Mouse (Mus musculus) natural killer cell, adult 2 months (primary cell): ENCODE results near the gene Ispd.

ENCODE experiments used
- DNase-seq, 2 experiments: peaks; one replicate each; pipeline ENCODE4 v3.0.0; 2022; ENCODE audit warnings: low spot score in 2 of 2

Ispd gene

DNA sequence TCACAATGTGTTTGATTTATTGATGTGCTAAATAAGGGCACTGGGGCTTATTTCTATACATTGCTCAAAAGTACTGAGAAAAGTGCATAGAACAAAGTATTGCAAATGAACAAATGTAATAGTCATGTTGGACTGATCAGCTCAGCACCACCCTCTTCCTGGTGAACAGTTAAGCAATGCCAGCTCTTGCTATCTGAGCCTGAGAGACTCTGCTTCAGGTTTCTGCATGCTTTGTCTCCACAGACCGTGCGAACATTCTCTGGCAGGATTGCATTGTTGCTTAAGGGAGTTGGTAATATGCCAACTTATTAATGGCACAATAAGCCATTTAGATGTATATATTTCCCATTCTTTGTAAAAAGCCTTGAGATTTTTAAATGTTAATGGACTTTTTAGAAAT is 182.9 kb downstream of the Ispd start:
- DNase-seq = no peak

DNA sequence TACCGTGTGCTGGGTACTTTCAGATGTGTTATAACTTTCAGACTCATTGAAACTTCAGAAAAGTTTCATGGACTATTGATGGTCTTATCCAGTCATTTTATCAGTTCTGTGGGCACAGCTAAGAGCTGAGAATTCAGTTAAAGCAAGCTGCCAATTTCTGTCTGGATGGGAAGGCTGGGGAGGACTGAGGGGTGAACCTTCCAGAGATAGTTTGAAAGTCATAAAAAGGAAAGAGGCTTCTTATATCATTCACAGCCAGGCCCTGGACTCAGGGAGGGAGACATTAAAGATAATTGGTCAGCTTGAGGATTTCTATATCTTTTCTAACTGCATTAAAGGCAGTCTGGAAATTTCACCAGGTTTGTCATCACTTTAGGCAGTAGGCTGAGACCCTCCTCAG is 185.7 kb downstream of the Ispd start:
- no peak for DNase-seq

DNA sequence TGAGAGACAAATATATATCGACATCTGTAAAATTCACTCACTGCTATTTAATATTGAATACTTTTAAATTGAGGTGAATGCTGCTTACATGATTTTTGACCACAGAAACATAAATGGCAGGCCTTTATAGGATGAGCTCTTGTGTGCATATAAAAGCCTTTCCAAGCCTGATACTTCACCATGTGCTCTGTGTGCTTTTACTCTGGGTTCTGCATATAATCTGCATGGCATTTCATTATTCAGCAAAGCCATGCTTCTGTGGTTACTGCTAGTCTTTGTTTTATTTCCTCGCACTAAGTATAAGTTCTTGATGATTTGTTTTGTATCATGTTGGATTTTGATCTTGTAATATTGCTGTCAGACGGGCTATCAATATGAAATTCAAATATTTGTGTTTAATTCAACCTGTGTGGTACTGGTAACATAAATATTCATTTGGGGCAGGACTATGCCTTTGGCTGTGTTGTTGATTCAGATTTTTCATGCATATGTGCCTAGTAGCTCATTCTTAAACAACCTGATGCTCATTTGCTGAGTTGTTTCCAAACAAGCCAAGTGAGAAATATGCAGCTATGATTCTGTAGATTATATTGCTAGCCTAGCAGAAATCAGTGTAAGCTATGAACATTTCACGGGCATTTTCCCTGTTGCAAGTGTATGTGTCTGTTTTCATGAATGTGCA is 189.3 kb downstream of the Ispd start:
- no peak for DNase-seq

DNA sequence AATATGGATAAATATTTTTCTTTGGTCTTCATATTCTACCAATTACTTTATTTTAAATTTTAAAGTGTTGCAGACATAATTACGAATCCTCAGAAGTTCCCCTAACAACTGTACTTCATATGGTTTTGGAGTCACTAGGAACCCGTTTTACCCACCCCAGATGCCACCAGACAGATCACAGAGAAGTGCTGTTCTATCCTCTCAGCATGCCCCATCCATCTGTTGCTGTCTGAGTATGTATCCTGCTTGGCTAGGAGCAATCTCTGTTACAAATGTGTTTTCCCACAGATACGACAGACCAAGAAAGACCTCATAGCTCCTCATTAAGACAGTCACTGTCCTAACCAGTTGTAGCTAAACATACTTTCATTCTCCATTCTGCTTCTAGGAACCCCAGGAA is 203.6 kb downstream of the Ispd start:
- no peak for DNase-seq

DNA sequence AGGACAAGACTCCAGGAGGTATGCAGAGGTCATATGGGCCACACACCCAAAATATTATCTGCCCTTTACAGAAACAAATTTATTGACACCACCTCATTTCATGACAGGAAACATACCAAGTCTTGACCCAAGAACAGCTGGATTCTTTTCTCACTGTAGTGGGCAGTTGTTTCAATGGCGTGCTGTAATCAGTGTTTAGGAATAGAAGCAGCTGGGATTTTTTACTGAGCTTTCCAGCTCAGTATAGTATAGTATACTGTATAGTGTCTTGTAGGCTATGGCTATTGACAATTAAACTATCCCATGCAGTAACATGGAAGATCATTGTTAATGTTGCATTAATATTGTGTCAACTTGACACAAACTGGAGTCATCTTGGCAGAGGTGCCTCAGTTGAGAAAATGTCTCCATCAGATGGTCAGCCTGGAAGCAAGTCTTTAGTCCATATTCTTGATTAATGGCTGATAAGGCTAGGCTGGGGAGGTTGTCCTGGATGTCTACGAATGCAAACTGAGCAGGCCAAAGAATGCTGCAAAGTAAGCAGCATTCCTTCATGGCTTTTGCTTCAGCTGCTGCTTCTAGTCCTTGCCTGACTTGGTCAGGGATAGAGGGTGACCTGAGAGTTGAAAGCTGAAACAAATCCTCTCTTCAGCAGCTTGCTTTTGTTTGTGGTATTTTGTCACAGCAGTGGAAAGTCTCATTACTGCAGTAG is 216.4 kb downstream of the Ispd start:
- DNase-seq = no peak

DNA sequence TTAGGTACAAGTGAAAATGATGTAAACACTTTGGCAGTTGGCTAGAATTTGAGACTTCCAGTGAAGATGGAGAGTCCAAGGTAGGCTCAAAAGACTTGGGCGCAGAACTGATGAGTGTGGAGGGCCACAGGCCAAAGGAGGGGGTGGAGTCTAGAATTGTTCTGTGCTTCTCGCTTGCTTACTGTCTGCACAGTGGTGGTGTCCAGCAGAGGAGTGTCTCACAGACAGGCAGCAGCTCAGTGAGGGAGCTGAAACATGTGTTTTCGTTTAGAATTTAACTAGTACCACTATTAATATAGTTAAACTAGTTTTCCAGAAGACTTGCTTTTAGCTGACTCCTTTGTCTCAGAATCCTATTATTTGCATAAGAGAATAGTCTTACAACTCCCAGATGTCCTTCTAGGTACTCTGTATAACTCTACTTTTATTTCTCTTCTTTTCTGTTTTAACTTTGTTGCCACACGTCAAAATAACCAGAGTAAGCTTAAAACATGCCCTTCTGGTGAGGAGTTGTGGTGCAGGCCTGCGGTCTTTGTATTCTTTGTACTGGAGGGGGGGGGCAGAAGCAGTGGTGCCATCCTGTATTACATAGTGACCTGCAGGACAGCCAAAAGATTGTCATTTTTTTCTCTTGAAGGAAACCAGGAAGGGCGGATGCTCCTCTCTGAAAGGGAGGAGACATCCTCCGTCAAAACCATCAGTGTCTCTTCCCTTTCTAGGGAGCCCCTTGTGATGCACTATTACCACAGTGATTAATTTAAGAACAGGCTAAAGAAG is 240.9 kb downstream of the Ispd start:
- DNase-seq = no peak

DNA sequence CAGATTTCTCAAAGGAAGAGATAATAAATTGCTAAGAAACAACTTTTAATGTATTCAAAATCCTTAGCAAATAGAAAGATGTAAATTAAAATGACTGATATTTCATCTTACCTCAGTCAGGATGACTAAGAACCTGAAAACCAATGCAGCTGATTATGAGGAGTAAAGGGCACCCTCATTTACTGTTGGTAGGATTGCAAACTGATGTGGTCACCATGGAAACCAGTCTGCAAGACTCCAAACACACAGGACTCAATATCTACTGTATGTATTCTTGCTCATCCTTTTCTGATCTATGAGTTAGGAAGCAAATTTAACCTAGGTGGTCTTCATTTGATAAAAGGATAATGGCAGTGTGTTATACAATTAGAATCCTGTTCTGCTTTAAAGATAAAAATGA is 246.0 kb downstream of the Ispd start:
- DNase-seq = no peak

DNA sequence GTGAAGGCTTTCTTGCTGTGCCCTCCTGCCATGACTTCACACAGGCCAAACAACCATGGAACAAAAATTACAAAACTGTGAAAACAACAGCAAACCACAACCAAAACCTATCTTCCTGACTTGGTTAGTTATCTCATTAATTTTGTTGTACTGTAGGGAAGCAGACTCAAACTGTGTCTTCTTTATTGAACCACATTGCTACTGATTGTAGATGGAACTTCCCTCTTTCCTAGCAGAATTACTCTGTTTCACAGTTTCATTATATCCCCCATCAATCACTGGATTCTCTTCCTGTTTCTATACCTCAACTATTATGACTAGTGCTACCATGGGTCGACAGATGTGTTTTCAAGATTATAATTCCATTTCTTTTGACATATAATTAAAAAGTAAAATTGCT is 251.2 kb downstream of the Ispd start:
- DNase-seq = no peak

DNA sequence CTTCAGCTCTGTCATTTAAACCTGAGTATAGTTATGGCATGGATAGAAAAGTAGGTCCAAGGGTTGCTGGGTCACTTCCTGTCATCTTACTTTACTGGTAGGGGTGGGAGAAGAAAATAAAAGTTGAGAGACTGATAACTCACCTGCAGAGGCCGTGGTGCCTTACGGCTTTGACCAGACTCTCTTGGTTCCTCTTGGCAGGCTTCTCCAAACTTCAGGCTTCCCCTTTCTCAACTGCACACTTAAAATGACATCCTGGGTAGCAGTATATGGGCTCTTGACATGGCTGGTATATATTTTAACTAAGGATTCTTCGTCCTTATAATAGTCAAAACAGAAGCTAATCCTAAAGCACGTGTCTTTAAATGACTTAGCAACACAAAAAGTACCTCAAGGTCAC is 266.3 kb downstream of the Ispd start:
- DNase-seq = no peak

DNA sequence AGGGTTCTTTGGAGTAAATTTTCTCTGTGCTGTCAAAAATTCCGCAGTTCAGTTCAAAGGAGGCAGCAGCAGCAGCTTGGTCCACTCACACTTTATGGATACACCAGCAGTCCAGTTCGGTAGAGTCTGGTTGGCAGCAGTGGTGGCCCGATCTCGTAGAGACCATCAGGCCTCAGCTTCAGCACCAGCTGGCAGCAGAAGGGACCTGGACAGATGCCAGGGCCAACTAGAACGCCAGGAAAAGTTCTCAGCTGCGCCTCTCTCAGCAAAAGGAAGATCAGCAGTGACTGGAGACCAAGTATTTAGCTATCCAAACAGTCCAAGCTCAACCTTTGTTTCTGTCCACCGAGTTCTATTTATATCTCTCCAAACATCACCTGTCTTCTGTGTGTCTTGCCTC is 281.2 kb downstream of the Ispd start:
- DNase-seq = no peak

DNA sequence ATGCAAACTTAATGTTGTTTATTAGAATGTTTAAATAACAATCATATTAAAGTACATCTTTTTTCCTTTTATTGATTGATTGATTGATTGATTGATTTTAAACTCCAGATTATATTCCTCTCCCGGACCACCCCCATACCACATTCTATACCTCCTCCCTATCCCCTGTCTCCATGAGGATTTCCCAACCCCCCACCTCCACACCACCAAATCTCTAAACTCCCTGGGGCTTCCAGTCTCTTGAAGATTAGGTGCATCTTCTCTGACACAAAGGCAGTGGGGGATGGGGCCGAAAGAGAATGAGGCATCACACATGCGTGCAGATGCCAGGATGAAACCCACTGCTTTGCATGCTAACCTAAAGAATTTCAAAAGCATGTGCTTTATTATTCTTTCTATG is 283.5 kb downstream of the Ispd start:
- DNase-seq = no peak

DNA sequence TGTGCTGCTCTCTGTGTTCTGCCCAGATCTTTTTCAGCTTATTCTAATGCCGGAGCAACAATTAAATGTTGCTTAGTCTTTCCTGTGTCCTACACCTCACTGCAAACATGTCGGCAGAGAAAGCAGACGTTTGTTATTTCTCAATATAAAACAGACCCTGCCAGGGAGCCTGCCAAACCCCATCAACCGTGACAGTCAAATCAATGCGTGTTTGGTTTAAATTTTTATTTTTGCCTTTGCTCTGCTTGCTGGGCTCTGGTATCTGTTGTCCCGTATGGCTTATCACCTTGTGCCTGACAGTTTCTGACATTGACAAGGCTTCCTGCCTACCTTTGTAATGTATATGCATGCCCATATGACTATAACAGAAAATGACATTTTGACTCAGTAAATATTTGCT is 285.5 kb downstream of the Ispd start:
- no peak for DNase-seq

DNA sequence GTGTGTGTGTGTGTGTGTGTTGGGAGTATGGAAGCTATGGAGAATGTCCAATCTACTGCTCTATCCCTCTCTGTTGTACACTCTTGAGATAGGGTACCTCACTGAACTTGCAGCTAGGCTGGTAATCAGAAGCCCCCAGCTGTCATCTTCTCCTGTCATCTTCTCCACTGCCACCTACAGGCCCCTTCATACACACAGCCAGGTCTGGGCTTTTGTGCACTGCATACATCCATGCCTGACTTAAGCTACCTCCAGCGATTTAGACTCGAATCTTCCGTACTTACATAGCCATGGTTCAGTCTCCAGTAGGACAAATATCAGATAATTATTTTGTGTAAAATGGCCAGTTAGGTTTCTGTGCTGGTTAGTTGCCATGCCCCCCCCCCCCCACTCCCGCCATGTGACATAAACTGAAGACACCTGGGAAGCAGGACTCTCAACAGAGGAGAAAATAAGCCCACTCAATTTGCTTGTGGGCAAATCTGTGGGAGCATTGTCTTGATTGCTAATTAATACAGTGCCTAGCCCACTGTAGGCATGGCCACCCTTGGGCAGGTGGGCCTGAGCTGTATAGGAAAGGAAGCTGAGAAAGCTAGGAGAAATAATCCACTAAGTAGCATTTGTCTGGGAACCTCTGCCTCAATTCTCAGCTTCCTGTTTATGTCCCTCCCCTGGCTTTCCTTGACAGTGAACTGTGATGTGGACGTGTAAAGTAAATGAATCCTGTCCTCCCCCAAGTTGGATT is 289.1 kb downstream of the Ispd start:
- DNase-seq = no peak

DNA sequence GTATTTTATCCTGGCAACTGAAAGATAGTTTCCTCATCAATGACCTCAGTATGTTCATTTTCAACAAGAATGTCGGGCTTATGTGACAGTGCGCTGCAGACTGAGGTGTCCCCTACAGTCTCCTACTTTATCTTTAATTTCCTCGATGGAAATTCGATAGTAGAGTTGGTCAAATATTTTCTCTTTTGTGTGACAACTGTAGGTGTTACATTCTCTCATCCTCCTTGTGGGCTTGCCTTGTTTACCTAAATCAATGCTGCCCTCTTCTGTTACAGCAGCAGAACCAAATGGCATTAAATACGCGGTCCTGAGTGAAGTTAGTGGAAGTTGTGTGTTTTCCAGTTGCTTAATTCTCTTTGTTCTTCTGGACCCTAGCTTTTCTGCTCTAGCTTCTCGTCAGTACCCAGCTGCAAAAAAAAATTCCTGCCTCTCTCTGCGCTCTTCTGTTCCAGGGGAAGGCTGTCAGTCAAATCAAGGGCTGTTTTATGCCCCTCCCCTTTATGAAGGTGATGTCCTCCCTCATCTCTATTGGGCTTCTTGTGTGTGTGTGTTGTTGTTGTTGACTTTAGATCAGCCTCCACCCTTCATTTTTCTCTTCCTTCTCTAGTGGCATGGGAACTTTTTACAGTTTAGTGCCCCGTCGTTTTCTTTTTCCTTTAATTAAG is 289.8 kb downstream of the Ispd start:
- no peak for DNase-seq

DNA sequence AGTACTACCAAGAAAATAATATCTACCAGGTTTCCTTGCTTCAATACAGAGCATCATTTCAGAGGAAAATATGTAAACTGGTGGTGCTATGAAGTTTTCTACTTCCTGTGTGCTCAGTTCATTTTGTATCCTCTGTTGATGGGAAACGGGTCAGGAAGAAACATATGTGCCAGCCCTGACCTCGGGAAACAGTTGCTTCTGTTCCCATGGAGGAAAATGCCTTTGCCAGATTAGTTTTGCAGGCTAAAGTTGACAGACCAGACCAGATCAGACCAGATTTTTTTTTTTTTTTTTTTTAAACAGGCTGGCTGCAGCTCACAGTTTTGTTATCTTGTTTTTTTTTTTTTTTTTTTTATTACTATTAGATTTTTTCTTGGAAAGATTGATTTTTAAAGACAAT is 293.2 kb downstream of the Ispd start:
- DNase-seq = no peak

DNA sequence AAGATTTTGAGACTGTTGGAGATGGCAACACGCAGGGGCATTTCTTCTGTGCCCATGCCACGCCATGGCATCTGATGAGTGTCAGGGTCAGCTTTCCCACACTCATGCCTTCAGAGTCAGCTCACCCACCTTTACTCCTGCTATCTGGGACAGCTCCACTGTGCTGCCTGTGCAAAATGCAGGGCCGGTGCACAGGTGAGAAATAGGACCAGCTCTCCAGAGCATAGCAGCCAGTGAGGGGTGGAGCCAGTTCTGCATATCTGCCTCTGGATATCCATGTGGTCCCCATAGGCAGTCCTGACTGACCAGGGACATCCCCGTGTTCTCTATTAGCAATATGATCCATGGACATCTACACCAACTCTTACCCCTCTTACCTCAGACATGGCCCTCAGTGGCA is 297.0 kb downstream of the Ispd start:
- no peak for DNase-seq

DNA sequence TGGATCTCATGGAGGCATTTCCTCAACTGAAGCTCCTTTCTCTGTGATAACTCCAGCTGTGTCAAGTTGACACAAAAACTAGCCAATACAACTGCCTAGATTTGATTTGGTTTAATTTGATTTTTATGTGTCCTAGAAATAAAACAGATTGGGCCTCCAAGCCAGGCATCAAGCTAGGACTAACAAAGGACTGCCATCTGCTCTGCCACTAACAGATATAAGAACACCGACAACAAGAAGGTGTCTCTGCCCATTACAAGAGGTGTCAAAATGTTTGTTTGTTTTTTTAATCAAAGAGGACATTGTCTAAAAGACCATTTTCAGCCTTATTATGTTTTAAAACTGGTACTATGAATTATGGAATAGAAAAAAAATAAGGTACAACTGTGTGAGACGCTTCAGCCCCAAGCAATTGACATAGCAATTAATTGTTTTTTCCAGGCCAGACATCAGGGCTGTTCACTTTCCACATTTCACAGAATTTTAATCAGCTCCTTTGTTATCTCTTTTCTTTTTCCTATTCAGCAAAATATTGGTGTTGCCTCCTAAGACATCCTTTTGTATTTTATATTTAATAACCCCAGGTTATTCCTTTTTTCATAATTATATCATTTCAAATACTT is 299.7 kb downstream of the Ispd start:
- DNase-seq = no peak

DNA sequence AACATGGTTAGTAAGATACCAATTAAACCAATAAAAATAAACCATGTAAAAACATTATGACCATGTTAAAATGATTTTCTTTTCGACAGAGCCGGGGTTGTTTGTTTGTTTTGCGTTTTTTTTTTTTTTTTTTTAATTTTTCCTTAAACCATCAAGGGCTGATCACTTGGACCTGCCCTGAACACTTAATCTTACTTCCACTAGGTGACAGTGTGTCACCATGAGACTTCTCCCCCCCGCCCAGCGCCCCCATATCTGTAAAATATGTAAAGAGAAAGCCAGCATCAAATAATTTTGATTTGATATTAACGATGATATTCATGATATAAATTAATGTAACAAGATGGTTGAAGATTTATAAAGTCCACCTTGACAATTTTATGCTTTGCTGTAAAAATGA is 300.5 kb downstream of the Ispd start:
- DNase-seq = no peak

DNA sequence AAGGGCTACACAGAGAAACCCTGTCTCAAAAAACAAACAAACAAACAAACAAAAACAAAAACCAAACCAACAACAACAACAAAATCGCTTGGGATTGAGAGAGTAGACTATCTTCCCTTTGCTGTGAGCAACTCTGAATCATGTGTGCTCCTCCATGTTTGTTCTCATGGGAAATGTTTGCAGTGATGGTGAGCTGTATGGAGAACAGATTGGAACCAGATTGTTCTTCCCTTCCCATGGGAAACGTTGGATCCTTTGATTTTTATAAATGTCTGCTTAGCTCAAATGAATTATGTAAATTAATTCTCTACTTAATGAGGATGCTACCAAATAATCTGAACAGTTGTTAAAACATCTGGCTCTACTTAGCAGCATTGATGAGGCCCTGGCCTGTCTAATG is 312.8 kb downstream of the Ispd start:
- DNase-seq = no peak

DNA sequence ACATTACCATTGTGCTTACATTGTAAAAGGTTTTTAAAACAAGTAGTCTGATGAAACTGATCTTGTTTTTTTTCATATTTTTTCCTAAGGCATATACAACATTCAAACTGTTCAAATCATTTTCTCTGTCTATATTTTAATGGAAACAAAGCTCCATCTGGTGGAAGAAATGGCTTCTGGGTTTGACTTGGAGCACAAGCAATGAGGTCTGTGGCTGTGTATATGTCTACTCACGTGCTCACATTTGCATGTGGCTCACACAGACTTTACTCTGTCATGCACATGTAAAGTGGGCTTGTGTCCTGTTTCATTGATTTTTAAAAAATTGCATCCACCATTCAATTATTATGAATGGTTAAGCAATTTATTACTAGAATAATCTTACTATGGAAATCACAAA is 323.1 kb downstream of the Ispd start:
- DNase-seq = no peak

DNA sequence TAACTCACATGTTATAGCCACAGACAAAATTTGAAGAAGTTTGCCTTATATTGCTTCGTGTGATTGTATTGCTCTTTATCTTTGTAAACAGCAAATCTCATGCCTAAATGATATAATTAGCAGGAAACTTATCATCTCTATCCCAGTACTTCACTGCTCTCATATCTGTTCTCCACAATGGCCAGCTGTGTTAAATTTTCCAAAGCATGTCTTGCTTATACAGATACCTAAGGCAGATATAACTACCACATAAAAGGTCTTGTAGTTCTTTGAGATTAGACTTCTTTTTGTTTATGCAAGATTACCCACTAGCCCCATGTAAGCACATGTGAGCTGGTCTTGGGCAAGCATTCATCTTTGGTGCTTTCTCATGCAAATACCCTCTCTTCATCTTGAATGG is 327.6 kb downstream of the Ispd start:
- DNase-seq = no peak
